Mouse (Mus musculus) monocyte, adult 2 months (primary cell): ENCODE data around the gene Ngfr.
A peak's percentile ranks its signal among the peaks of the same experiment; 100 is the strongest.

ENCODE experiments used
- DNase-seq, 2 experiments: peaks; one replicate each; pipeline ENCODE4 v3.0.0; 2022; ENCODE audit warnings: low spot score in 2 of 2, low read depth in 1 of 2

The Ngfr gene

GRCm38 (mm10) chr11:95567936-95568715 lies 19.4 kb downstream of the Ngfr start:
- DNase-seq = no peak

GRCm38 (mm10) chr11:95567366-95567765 lies 20.2 kb downstream of the Ngfr start:
- no peak for DNase-seq

DNA sequence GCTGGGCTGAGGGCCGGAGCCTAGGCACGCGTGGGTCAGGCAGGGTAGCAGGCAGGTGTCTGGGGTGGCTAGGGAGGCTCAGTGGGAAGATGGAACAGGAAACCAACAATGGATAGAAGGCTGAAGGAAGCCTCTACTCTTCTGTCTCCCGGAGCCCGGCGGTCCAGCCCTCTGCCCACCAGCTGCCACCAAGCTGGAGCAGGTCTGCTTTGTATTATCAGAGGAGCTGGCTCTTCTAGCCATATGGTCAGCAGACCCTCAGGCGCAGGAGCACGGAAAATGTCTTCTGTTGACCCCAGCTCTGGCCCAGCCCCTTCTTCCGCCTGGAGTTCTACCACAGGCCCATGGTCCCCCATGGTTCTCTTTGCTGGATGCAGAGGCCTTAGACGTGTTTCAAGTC lies 22.2 kb downstream of the Ngfr start:
- no peak for DNase-seq

DNA sequence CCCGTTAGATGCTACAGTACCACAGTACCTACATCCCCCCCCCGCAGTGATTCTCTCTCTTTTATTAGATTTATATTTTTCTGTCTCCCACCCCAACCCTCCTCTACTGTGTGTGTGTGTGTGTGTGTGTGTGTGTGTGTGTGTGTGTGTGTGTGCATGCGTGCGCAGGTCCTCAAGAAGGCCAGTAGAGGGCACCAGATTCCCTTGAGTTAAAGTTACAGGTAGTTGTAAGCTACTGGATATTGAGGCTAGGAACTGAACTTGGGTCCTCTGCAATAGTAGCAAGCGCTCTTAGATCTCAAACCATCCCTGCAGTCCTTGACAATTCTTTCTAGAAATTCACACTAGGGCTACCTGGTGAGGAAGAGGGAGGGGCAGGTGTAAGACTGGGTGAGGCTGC lies 23.7 kb downstream of the Ngfr start:
- DNase-seq = no peak

- no peak for DNase-seq
Observed at GRCm38 (mm10) chr11:95560773-95561172, 26.8 kb downstream of the Ngfr start.

GRCm38 (mm10) chr11:95559761-95560160 lies 27.8 kb downstream of the Ngfr start:
- DNase-seq = no peak

DNA sequence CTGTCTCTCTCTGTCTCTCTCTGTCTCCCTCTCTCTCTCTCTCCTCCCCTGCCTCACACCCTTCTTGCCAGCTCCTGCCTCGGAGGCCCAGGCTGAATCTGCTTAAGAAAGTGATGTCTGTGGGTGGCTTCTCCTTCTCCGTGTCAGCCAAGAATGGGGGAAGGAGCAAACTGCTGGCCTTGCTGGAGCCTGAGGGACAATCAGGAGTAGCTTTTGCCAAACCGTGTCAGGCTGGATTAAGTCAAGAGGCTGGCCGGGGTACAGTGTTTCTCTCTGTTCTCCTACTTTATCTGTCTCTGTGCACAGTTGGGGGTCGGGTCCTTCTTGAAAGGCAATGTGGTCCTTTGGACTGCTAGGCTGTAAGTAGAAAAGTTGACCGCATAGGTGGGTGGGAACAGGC lies 29.8 kb downstream of the Ngfr start:
- DNase-seq = no peak

- DNase-seq = no peak
Observed at GRCm38 (mm10) chr11:95557032-95557431, 30.5 kb downstream of the Ngfr start.

DNA sequence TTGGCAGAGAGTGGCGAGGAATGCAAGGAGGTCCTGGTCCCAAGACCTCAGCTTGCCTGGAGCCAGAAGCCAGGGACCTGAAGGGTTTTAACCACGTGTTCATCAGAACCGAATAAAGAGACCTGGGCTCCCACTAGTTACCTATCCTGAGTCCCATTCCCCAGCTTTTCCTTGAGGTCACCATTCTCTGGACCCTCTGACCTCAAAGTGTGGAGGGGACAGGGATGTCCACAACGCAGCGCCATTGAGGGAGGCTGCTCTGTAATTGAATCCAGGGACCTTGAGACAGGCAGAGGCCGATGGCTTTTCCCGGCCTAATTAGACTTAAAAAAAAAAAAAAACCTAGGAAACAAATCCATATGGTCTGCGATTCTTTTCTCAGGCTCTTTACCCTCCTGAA lies 32.3 kb downstream of the Ngfr start:
- no peak for DNase-seq

DNA sequence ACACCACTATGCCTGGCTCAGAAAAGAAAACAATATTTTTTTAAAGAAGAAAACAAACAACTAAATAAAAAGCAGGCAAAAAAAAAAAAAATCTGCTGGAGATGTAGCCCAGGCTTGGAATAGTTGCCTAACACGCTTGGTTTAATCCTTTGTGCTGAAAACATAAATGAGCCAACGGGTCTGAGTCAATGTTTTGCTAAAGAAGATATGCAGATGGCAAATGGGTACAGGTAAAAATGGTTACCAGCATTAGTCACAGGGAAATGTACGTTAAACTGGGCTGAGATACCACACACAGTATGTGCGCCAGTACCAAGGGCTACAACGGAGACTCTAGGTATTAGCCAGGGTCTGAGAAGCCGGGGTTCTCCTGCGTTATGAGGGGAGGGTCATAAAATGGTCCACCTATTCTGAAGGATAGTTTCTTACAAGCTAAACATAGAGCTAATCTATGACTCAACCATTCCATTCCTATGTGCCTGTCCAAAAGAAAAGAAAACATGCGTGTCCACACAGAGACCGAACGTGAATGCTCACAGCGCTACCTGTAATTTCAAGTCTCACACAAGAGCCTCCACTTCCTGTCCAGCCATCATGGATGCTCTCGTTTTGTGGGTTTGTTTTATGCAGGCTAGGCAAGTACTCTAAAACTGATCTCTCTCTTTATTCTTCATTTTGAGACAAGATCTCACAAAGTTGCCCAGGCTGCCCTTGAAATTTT lies 37.1 kb downstream of the Ngfr start:
- DNase-seq = no peak

- DNase-seq = no peak
Observed at GRCm38 (mm10) chr11:95546021-95546782, 41.3 kb downstream of the Ngfr start.

DNA sequence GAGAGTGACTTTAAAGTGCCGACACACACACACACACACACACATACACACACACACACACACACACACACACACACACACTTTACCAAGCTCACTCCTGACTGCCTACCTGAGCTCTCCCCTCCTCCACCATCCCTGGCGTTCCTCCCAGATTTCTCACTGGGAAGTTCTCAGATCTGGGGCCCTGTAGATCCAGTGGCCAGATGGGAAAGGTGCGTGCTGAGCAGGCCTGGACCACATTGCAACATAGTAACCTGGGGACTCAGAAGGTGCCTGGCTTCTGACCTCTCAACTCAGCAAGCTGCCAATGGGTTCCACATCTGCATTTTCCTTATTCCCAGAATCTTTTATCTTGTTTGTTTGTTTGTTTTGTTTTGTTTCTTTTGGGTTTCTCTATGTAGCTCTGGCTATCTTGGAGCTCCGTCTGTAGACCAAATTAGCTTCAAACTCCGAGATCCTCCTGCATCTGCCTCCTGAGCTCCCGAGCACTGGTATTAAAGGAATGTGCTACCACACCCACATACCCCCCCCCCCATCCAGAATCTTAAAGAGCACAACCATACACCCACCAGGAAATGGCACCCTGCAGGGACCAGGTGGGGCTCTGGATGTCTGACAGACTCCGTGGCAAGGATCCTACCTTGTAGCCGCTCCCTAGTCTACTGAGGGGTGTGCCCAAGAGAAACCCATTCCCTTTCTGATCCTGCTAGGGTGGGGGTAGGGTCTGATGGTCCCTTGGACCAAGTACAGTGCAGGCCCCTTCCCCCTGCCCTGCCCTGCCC lies 42.8 kb downstream of the Ngfr start:
- DNase-seq = no peak

DNA sequence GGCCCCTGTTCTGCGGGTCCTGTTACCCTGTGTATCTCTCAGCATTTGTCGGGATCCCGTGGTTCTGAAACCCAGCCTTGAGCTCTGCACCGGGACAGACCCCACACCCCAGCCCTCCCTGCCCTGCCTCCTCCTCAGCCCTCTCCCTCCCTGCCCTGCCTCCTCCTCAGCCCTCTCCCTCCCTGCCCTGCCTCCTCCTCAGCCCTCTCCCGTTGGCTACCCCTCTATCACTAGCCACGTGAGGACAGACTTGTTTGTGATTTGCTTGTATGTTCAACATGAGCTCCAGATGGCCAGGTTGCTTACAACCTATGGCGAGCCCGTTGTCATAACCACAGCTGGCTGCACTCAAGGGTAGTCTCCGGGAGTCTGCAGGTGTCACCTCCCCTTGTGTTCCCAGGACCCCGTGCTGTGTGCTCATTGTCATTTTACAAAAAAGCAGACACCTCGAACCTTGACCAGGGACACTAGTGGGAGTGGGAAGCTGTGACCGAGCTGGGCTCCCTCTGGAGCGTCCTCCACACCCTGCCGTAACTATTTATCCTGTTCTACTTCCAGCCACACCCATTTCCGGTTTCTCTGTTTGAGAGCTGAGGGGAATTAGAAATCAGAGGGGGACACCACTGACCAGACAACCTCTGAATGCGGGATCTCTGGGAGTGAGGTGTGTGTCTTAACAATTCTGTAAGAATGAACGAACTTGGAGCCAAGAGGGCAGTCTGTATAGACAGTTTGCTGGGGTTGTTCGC lies 46.7 kb downstream of the Ngfr start:
- DNase-seq = no peak

DNA sequence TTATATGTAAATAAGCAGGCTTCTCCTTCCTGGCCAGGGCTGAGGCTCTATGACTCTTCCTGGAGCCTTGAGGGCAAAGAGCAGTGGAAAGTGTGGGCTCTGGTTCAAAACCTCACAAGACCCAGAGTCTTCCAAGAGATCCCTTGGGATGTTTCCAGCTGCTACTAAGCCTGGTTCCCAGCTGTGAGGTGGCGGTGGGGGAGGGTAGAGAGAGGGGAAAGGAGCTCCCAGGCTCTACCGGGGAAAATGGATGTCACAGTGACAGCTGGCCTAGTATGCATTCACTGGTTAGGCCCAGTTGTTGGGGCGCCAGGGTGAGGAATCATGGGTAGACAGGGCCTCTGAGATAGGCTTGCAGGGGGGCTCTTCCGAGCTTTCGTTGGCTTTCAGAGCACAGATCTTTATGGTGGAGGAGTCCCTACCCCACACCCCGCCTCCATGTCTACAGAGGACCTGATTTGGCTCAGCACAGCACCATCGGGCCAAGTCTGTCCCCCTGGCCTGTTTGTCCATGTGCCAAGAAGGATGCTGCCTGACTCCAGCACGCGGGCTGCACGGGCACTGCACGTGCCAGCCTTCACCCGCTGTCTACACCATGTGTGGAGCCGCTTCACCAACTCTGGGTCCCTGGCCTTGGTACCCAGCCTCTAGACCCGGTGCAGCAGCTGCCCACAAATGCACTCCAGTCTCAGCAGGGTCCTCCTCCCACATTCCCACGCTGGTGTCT lies 49.0 kb downstream of the Ngfr start:
- DNase-seq = no peak

DNA sequence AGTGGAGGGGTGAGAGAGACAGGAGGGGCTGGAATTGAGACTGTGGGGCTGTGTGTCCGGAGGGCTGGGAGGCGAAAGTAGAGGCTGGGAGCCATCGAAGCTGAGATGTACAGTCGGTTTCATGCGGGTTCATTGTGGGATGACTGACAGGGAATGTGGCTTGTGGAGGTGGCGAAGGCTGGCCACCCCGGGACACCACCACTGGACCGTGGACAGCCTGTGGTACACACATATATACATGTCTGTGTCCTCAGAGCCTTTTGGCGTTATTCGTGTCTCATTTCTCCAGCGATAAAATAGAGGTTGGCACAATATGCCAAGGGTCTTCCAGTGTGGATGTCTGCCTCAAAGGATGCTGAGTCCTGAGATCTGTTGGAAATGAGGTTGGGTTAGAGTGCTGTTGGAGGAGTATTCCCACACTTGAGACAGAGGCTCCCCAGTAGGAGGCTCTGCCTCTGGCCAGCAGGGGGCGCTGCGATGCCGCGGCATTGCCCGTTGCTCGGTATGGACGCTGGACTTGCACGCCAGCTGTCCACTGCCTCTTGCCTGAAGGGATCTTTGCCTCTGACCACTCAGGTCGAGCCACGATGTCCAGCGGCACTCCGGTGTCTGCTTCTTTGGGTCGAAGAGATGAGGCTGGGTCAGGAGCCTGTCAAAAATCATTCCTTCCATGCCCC lies 53.9 kb downstream of the Ngfr start:
- DNase-seq = peak; percentile 37 to 70

DNA sequence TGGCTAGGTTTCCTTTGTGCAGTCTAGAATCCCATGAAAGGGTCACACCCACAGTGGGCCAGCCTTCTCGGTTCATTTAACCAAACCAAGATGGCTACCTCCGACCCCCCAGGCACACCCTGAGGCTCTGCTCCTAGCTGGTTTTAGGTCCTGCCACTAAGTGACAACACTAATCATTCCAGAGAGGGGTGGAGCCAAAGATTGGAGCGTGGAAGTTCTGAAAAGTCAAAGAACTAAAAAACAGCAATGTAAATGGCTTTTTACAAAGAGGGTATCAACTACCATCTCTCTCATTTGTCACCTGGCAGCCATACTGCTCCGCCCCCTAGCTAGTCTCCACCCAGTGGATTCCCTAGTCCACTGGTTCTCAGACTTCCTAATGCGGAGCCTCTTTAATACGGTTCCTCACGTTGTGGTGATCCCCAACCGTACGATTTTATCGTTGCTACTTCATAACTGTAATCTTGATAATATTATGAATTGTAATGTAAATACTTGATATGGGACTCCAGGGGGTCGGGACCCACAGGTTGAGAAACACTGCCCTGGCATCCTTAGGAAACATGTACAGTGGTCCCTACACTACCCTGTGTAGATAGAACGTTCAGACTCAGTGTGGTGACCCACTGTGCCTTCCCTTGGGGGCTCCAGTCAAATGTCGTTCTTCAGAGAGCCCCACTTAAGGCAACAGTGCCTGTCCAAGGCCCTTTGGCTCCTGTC lies 55.0 kb downstream of the Ngfr start:
- DNase-seq = no peak

DNA sequence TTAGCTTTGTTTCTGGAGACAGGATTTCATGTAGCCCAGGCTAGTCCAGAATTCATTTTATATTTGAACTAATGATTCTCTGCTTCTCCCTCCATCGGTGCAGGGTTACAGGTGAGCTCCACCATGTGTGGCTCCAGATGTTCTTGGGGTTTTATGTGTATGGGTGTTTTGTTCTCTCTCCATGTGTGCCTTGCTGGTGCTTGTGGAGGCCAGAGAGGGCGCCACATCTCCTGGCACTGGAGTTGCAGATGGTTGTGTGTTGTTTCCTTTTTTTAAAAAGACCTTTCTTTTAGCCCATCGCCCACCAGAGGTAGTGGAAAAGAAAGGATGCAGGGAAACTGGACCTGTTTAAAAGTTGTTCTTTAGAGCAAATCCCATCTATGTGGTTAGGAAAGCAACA lies 59.3 kb downstream of the Ngfr start:
- no peak for DNase-seq

DNA sequence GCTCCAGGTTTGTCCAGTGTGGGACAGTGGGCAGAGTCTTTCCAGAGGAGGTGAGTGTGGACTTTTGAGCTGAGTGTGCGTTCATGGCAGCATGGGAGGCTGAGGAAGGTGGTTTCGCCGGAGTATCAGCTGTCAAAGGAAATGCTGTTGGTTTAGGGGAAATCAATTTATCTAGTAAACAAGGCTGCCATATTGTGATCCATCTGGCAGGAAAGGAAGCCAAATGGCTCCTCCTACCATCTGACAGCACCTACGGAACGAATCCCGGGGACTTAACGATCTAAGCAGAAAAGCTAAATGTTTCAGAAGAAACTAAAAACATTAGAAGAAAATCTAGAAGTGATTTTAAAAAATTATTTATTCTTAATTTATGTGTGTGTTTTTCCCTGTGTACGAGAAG lies 60.2 kb downstream of the Ngfr start:
- DNase-seq = no peak

DNA sequence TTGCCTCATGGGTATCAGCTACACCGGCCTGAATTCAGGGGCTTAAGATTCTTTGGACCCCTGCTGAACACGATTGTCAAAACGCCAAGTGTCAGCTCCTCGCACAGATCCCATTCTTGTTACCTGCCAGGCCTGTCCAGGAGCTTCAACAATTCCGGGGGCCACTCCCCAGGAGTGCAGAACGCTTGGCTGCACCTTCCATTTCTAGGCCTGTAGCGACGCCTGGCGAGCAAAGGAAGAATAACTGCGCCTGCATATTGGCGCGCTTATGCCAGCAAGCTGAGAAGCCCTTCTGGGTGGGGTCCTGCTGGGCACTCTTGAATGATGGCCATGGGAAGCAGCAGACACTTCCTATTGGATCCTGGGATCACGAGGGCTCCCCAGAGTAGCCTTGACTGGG lies 66.0 kb downstream of the Ngfr start:
- peak; percentile 29 to 60 for DNase-seq
